Mouse (Mus musculus) heart, postnatal 0 days (tissue): Measurements from ENCODE around the gene Hrh2. TPM values are rescaled to one million over a fixed set of nuclear protein-coding genes. Genes with fewer than 3 reads are reported as not detected.

ENCODE experiments used
- ATAC-seq: fragments of 200-750 bp; cut with Nextera tagmentation; 2 replicates; pipeline ENCODE4 v1.8.0; 2017; ENCODE audit warnings: low read depth, moderate number of reproducible peaks, moderate library complexity; ENCODE audit not compliant: insufficient read depth
- DNase-seq: peaks from one replicate; pipeline ENCODE4 v3.0.0-alpha.2; 2016; ENCODE audit warnings: low spot score
- H3K27ac ChIP-seq: fragments of 300-500 bp; sonication (generic); 2 replicates; pipeline ENCODE4 v1.5.1; 2014; ENCODE audit warnings: low read depth, mild to moderate bottlenecking
- H3K27me3 ChIP-seq: fragments of 300-500 bp; sonication (generic); 2 replicates; pipeline ENCODE4 v1.6.1; 2014; ENCODE audit warnings: low read length, mixed read lengths; ENCODE audit not compliant: control insufficient read depth, insufficient read depth
- H3K36me3 ChIP-seq: fragments of 300-500 bp; sonication (generic); replicated peaks from 2 replicates; pipeline ENCODE4 v1.6.1; 2014; ENCODE audit warnings: low read length, mixed read lengths; ENCODE audit not compliant: control insufficient read depth, insufficient read depth
- H3K4me1 ChIP-seq: fragments of 300-500 bp; sonication (generic); 2 replicates; pipeline ENCODE4 v1.6.1; 2014; ENCODE audit warnings: antibody characterized with exemption; ENCODE audit not compliant: control insufficient read depth, insufficient read depth
- H3K4me2 ChIP-seq: fragments of 300-500 bp; sonication (generic); 2 replicates; pipeline ENCODE4 v1.6.1; 2014; ENCODE audit warnings: low read depth, mild to moderate bottlenecking, low read length, moderate library complexity
- H3K4me3 ChIP-seq: fragments of 300-500 bp; sonication (generic); 2 replicates; pipeline ENCODE4 v1.5.1; 2014; ENCODE audit warnings: low read depth, low read length
- H3K9ac ChIP-seq: fragments of 300-500 bp; sonication (generic); replicated peaks from 2 replicates; pipeline ENCODE4 v1.6.1; 2014; ENCODE audit warnings: low read depth, low read length, mixed read lengths
- H3K9me3 ChIP-seq: fragments of 300-500 bp; sonication (generic); replicated peaks from 2 replicates; pipeline ENCODE4 v1.6.1; 2016; ENCODE audit warnings: low read length; ENCODE audit not compliant: control insufficient read depth
- CTCF ChIP-seq: IDR thresholded peaks from 2 replicates; pipeline ENCODE4 v1.5.1; 2016; ENCODE audit warnings: antibody characterized with exemption, control low read depth, low read depth
- EP300 ChIP-seq: IDR thresholded peaks from 2 replicates; pipeline ENCODE4 v1.6.1; 2016; ENCODE audit warnings: antibody characterized with exemption, low read depth
- WGBS: fragments of 180-500 bp; shearing (Covaris S2); extraction: QIAGEN DNeasy Blood & Tissue Kit; methylation state at CpG from one replicate; pipeline ENCODE4 v1.1.7; 2014; 5-methylcytosine and 5-hydroxymethylcytosine counted together
- polyA plus RNA-seq: library from polyadenylated mRNA; unstranded; fragments of >200 nt; fragmentation: Nextera tagmentation; extraction: Ambion mirVana; gene quantifications from 2 replicates; pipeline ENCODE4 v1.2.1, GENCODE M21; 2015
- total RNA-seq: library from RNA; depleted of rRNA; stranded (reverse); fragments of >200 nt; gene quantifications from 2 replicates; pipeline ENCODE4 v1.2.3, GENCODE M21; 2014; ENCODE audit warnings: low replicate concordance; rRNA removed

Hrh2 gene
- total and polyA plus RNA-seq, 2 experiments from 2014 or later = 0.07 TPM; not detected in 1

- no peaks in the 10 kb centered on the region for H3K9me3 ChIP-seq
- H3K4me1 ChIP-seq = peaks cover 10% of the 10 kb centered on the region
- H3K36me3 ChIP-seq = no peaks in the 10 kb centered on the region
- H3K4me3 ChIP-seq = no peak overlapping the region
- H3K27ac ChIP-seq = no peak overlapping the region
- H3K4me2 ChIP-seq = no peak overlapping the region
- WGBS = 65% methylated on average over 7 of the region's 7 CpGs
- H3K9ac ChIP-seq = no peak overlapping the region
- H3K27me3 ChIP-seq = peaks cover 6% of the 10 kb centered on the region; the same call in 1 of the 2 replicates
- no peak for DNase-seq
- TF ChIP-seq CTCF (no peak), EP300 (no peak)
- ATAC-seq = no peak
Observed at GRCm38 (mm10) chr13:54281149-54281548, 89.2 kb downstream of the Hrh2 start.

GRCm38 (mm10) chr13:54281623-54282022 is 89.7 kb downstream of the Hrh2 start:
- TF ChIP-seq CTCF = no peak
- no peak for TF ChIP-seq EP300
- no peaks in the 10 kb centered on the region for H3K36me3 ChIP-seq
- peaks cover 10% of the 10 kb centered on the region for H3K4me1 ChIP-seq
- H3K27me3 ChIP-seq = peaks cover 6% of the 10 kb centered on the region; the same call in 1 of the 2 replicates
- ATAC-seq (no peak), DNase-seq (no peak)
- H3K4me3 ChIP-seq = no peak overlapping the region
- no peak overlapping the region for H3K27ac ChIP-seq
- H3K9me3 ChIP-seq = no peaks in the 10 kb centered on the region
- H3K9ac ChIP-seq = no peak overlapping the region
- 40% methylated on average over 8 of the region's 8 CpGs for WGBS
- H3K4me2 ChIP-seq = no peak overlapping the region

- Histone ChIP-seq H3K27me3 (peaks cover 6% of the 10 kb centered on the region; the same call in 1 of the 2 replicates), H3K27ac (no peak overlapping the region), H3K9ac (no peak overlapping the region), H3K9me3 (no peaks in the 10 kb centered on the region), H3K36me3 (no peaks in the 10 kb centered on the region), H3K4me3 (no peak overlapping the region), H3K4me2 (peak overlapping the region; percentile 50), H3K4me1 (peaks cover 10% of the 10 kb centered on the region)
- WGBS = 19% methylated on average over 17 of the region's 17 CpGs
- ATAC-seq = no peak
- no peak for TF ChIP-seq CTCF
- TF ChIP-seq EP300 = no peak
- DNase-seq = no peak
Observed at GRCm38 (mm10) chr13:54282149-54282860, 90.4 kb downstream of the Hrh2 start.

GRCm38 (mm10) chr13:54282861-54283206 is 90.9 kb downstream of the Hrh2 start:
- DNase-seq (no peak), ATAC-seq (no peak)
- no peak overlapping the region for H3K9ac ChIP-seq

More at GRCm38 (mm10) chr13:54282861-54283206, 90.9 kb downstream of the Hrh2 start:
- H3K4me1 ChIP-seq = peaks cover 10% of the 10 kb centered on the region
- H3K27ac ChIP-seq = no peak overlapping the region
- H3K4me2 ChIP-seq = peak overlapping the region; percentile 50
- TF ChIP-seq CTCF = no peak
- no peak for TF ChIP-seq EP300
- no peaks in the 10 kb centered on the region for H3K9me3 ChIP-seq
- no peaks in the 10 kb centered on the region for H3K36me3 ChIP-seq
- peaks cover 6% of the 10 kb centered on the region; the same call in 1 of the 2 replicates for H3K27me3 ChIP-seq
- no peak overlapping the region for H3K4me3 ChIP-seq
- 7% methylated on average over 10 of the region's 10 CpGs for WGBS

Other genes with a start within 250 kb of the Hrh2 start
- gene Drd1, start 136.4 kb upstream of the Hrh2 start, total RNA-seq = 0.61 TPM in 1 of 2 replicates, not detected in the other
- gene Drd1, start 136.4 kb upstream of the Hrh2 start, polyA plus RNA-seq = 0.11 and 0.15 TPM in 2 replicates
- gene Sfxn1, start 120.3 kb upstream of the Hrh2 start, total RNA-seq = 5.4 and 8.8 TPM in 2 replicates
- 13.6 and 13.8 TPM in 2 replicates for gene Sfxn1, start 120.3 kb upstream of the Hrh2 start, polyA plus RNA-seq
- 6.5 and 7.6 TPM in 2 replicates for gene Cplx2, start 179.2 kb downstream of the Hrh2 start, total RNA-seq
- gene Cplx2, start 179.2 kb downstream of the Hrh2 start, polyA plus RNA-seq = 1.5 and 1.7 TPM in 2 replicates